Mouse (Mus musculus): ENCODE results near the gene Pklr. TPM values are rescaled to one million over a fixed set of nuclear protein-coding genes. Genes with fewer than 3 reads are reported as not detected.

The Pklr gene
- polyA plus RNA-seq, 1 experiment from 2014 or later = 5.5 TPM

DNA sequence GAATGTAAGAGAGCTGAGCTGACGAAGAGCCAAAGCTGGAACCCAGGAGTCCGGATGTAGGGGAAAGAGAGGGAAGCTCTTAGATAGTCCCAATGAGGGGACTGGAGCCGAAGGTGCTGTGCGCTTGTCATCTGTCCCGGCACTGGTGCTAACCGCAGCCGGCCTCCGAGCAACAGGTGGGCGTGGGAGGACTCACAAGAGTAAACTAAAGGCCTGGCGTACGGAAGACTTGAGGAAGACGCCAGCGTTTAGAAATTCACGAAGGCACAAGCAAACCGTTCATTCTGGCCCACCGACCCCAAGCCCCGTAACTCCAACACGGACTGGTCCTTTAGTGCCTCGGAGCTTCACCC lies 34.5 kb upstream of the Pklr start:
- WGBS = under 1% methylated on average over 19 of the region's 19 CpGs
- H3K4me3 ChIP-seq (replicated peaks) = peak overlapping the region; percentile 76
- H3K9ac ChIP-seq = peak overlapping the region; percentile 64
- ATAC-seq (replicated peaks; ENCODE audit: low FRiP score) = peak; percentile 27
- no peaks in the 10 kb centered on the region for H3K27me3 ChIP-seq
- H3K9me3 ChIP-seq (replicated peaks) = no peaks in the 10 kb centered on the region
- H3K36me3 ChIP-seq = peaks cover 35% of the 10 kb centered on the region
- peak overlapping the region; percentile 84 for H3K4me2 ChIP-seq
- H3K27ac ChIP-seq = peak overlapping the region; percentile 59
- peaks cover 32% of the 10 kb centered on the region for H3K4me1 ChIP-seq

DNA sequence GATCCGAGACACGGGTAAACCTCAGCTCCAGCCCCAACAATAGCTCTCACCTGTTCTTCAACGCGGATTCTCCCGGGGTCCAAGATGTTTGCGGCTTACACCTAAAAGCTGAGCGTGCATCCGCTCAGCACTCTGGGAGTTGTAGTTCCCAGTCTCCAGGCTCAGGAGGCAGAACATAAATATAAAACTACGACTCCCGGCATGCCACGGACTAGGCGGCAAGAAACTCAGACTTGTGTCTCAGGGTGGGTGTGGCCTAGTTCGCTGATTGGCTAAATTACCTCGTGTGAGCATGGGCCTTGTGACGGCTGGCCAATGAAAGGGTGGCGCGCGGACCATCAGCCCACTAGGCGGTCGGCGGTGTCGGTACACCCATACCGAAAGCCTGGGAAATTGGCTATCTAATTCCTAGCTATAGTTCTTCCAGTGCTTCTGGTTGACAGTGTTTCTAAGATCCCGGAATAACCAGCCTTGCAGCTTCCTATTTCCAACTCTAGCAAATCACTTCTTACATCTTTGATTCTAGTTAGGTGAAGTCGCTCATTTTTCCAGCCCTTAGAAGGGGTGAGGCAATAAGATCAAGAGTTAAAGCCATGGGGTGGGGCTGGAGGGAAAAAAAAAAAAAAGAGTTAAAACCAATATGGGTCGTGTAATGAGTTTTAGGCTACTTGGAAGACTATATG lies 34.0 kb upstream of the Pklr start, which contains the start of gene Fdps:
Gene Fdps, minus strand, starts transcription at position 148 of the 683 bp plus-strand sequence.
- Histone ChIP-seq H3K27me3 (no peaks in the 10 kb centered on the region), H3K4me2 (peak within 1 kb of the TSS; percentile 84), H3K9me3 (replicated peaks) (no peaks in the 10 kb centered on the region), H3K4me1 (peaks cover 32% of the 10 kb centered on the region), H3K9ac (peak within 1 kb of the TSS; percentile 64), H3K36me3 (peaks cover 30% of the 10 kb centered on the region), H3K4me3 (replicated peaks) (peak within 1 kb of the TSS; percentile 76), H3K27ac (peak within 1 kb of the TSS; percentile 70)
- ATAC-seq (replicated peaks; ENCODE audit: low FRiP score) = peak; percentile 99
- under 1% methylated on average over 26 of the region's 26 CpGs for WGBS

DNA sequence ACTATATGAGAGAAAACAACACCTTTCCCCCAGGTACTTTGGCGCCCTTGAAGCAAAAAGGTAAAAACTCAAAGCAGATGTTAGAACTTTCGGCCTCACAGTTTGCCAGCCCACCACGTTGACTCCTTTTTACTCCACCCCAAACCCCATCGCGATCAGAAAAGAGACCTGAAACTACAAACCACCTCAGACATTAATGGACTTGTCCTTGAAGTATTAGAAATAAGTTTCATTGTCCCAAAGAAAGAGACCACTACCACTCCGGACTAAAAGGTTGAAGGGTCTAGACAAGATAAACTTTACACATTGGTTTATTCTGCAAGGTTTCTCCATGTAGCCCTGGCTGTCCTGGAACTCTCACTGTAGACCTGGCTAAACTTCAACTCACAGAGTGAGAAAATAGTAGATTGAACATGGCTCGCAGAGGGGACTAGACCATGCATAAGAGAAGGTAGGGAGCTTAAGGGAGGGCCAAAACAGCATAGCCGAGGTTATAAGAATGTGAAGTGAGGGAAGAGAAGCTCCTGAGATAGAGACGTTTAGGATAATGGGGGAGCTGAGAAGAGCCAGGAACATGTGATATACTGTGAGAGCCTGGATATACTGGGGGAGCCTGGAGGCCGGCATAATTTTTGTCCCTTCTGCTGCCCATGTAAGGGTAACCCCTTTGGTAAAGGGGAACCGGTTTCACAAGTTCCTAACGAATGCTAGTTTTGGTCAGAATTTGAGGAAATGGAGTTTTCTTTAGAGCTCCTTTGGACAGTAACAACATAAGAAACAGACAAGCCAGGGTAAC lies 33.2 kb upstream of the Pklr start:
- ATAC-seq (replicated peaks; ENCODE audit: low FRiP score) = no peak
- Histone ChIP-seq H3K27ac (peak overlapping the region; percentile 70), H3K9me3 (replicated peaks) (no peaks in the 10 kb centered on the region), H3K4me3 (replicated peaks) (peak overlapping the region; percentile 76), H3K36me3 (peaks cover 23% of the 10 kb centered on the region), H3K4me2 (peak overlapping the region; percentile 84), H3K27me3 (no peaks in the 10 kb centered on the region), H3K4me1 (peaks cover 32% of the 10 kb centered on the region), H3K9ac (no peak overlapping the region)
- WGBS = 60% methylated on average over 12 of the region's 12 CpGs

DNA sequence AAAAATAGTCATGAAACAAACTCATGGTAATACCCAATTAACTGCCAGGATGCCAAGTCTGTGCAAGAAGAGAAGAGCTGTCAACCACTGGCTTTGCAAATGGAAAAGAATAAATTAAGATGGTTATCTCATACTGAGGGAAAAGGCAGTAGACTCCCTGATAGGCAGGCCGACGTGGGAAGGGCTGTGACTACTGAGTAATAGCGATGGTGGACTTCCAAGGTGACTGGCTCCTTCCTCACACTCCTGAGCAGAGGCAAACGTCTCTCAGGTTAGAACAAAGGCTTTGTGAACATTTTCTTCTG lies 32.7 kb upstream of the Pklr start:
- H3K36me3 ChIP-seq = peaks cover 17% of the 10 kb centered on the region
- peaks cover 32% of the 10 kb centered on the region for H3K4me1 ChIP-seq
- 0 out of 2 replicates have a peak overlapping the region, but pooled peaks have one; percentile 5 for H3K4me2 ChIP-seq
- H3K9me3 ChIP-seq (replicated peaks) = no peaks in the 10 kb centered on the region
- WGBS = 62% methylated on average over 4 of the region's 4 CpGs
- peak overlapping the region; percentile 70 for H3K27ac ChIP-seq
- H3K27me3 ChIP-seq = no peaks in the 10 kb centered on the region
- no peak overlapping the region for H3K9ac ChIP-seq
- ATAC-seq (replicated peaks; ENCODE audit: low FRiP score) = no peak
- H3K4me3 ChIP-seq (replicated peaks) = no peak overlapping the region

DNA sequence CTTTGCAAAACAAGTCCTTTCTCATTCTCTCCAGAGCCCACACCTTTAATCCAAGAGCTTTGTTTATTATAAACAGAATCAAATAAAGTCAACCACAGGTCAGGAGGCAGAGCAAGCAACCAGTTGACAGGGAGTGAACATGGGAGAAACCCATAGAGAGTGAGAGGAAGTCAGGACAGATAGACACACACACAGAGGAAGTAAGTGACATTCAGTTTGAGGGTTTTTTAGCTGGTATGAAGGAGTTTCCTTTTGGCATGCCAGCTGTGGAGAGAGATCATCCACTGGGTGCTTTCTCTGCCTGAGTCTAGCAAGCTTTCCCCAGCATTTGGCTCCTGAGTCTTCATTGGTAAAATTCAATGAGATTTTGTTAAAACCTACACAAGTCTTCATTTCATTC lies 29.1 kb upstream of the Pklr start:
- no peak overlapping the region for H3K4me2 ChIP-seq
- no peak for ATAC-seq (replicated peaks; ENCODE audit: low FRiP score)
- no peaks in the 10 kb centered on the region for H3K36me3 ChIP-seq
- no peaks in the 10 kb centered on the region for H3K9me3 ChIP-seq (replicated peaks)
- no peak overlapping the region for H3K4me3 ChIP-seq (replicated peaks)
- no peak overlapping the region for H3K27ac ChIP-seq
- H3K27me3 ChIP-seq = no peaks in the 10 kb centered on the region
- peaks cover 12% of the 10 kb centered on the region for H3K4me1 ChIP-seq
- no peak overlapping the region for H3K9ac ChIP-seq

DNA sequence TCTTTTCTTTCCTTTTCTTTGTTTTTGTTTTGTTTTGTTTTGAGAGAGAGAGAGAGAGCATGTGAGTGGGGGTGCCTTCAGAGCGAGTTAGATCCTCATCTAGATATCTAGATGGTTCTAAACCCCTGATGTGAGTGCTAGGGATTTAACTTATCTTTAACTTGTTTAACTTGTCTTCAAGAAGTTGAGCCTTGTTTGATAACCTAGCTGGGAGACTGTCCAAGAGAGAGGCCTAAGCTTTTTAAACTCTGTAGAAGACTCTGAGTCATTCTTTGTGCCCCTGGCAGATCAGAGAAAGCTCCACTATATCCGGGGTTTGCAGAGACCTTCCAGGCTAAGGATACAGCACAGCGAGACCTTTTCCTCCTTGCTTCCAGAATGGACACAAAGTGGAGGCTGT lies 28.4 kb upstream of the Pklr start:
- Histone ChIP-seq H3K27me3 (no peaks in the 10 kb centered on the region), H3K36me3 (no peaks in the 10 kb centered on the region), H3K27ac (no peak overlapping the region), H3K4me2 (no peak overlapping the region), H3K9ac (no peak overlapping the region), H3K4me3 (replicated peaks) (no peak overlapping the region), H3K4me1 (peaks cover 7% of the 10 kb centered on the region), H3K9me3 (replicated peaks) (no peaks in the 10 kb centered on the region)
- WGBS = 70% methylated on average over 3 of the region's 3 CpGs
- no peak for ATAC-seq (replicated peaks; ENCODE audit: low FRiP score)

DNA sequence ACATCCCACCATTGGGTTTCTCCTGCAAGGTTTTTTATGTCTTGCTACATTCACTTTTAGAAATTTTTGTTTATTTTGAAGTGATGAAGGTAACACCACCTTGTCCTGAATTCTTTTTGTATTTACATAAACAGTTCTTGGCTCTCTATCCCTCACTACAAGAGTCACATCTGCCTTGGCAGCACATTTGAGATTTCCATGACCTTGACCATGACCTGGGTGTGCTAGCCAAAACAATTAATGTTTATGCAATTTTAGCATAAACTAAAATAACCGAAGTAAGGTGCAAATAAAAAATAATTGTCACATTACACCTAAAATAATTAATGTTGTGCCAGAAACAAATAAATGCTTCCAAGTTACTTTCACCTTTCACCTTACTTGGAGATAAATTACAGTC lies 27.8 kb upstream of the Pklr start:
- Histone ChIP-seq H3K27me3 (no peaks in the 10 kb centered on the region), H3K9ac (no peak overlapping the region), H3K9me3 (replicated peaks) (no peaks in the 10 kb centered on the region), H3K4me1 (peaks cover 5% of the 10 kb centered on the region), H3K36me3 (no peaks in the 10 kb centered on the region), H3K4me3 (replicated peaks) (no peak overlapping the region), H3K4me2 (no peak overlapping the region), H3K27ac (no peak overlapping the region)
- 54% methylated on average over 1 of the region's 1 CpGs for WGBS
- no peak for ATAC-seq (replicated peaks; ENCODE audit: low FRiP score)

DNA sequence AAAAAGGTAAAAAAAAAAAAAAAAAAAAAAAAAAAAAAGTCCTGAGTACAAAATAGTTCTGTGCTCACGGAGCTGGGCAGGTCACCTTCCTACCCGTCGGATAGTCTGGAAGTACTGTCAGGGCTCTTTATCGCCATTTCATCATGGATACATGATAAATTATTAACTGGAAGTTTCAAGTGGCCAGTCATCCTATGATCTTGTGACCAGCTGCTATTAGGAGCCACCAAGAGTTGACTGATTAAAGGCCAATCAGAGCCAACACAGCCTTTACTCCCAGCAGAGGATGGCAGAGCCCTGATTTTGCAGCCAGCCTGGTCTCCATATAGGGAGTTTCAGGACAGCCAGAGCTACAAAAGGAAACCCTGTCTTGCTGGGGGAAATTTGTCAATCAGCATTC lies 22.9 kb upstream of the Pklr start:
- Histone ChIP-seq H3K4me1 (peaks cover 5% of the 10 kb centered on the region), H3K27ac (peak overlapping the region; percentile 46; the same call in 1 of the 2 replicates), H3K9me3 (replicated peaks) (no peaks in the 10 kb centered on the region), H3K4me2 (no peak overlapping the region), H3K9ac (no peak overlapping the region), H3K27me3 (no peaks in the 10 kb centered on the region), H3K4me3 (replicated peaks) (no peak overlapping the region), H3K36me3 (no peaks in the 10 kb centered on the region)
- 63% methylated on average over 4 of the region's 4 CpGs for WGBS
- ATAC-seq (replicated peaks; ENCODE audit: low FRiP score) = 0 out of 2 replicates have a peak, but pooled peaks have one; percentile 43

DNA sequence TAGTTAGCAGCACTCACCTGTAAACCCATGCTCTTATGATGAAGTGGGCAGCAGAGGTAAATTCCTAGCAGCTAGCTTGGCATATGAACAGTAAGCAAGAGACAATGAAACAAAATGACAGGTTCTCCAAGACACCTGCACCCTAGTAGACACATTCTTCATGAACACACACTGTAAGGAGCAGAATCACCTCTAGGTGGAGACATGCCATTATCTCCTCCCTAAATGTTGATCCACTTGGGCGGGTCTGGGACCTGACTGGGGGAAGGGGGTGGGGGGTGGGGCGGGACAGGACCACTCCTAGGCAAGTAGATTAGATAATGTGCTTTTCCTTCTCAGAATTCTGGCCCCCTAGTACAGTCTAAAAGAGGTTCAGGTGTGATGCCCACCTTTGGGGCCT lies 20.4 kb upstream of the Pklr start:
- Histone ChIP-seq H3K4me3 (replicated peaks) (no peak overlapping the region), H3K9me3 (replicated peaks) (no peaks in the 10 kb centered on the region), H3K4me2 (no peak overlapping the region), H3K27me3 (no peaks in the 10 kb centered on the region), H3K9ac (no peak overlapping the region), H3K36me3 (no peaks in the 10 kb centered on the region), H3K4me1 (peaks cover 5% of the 10 kb centered on the region), H3K27ac (no peak overlapping the region)
- ATAC-seq (replicated peaks; ENCODE audit: low FRiP score) = peak; percentile 64; the same call in 1 of the 2 replicates
- 6% methylated on average over 2 of the region's 2 CpGs for WGBS

DNA sequence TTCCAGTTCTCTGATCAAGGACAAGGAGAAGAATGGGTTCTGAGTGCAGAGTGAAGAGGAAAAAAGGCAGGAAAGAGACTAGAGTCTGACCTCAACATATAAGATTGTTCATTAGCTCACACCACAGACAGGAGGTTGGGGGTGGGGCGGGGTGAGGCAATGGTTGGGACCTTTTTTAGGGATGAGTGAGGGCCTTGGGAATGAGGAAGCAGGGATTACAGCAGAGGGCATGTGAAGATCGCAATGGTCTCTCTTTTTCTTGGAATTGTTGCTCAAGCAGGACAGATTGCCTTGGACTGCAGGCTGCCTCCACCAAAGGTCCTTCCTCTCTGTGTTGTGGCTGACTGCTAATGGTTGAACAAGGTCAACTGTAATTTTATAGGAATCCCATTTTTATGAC lies 12.6 kb upstream of the Pklr start:
- Histone ChIP-seq H3K4me2 (no peak overlapping the region), H3K27ac (no peak overlapping the region), H3K9ac (no peak overlapping the region), H3K27me3 (no peaks in the 10 kb centered on the region), H3K9me3 (replicated peaks) (no peaks in the 10 kb centered on the region), H3K4me3 (replicated peaks) (no peak overlapping the region), H3K4me1 (0 out of 2 replicates have a peak, but pooled peaks cover 3% of the 10 kb centered on the region), H3K36me3 (no peaks in the 10 kb centered on the region)
- WGBS = 77% methylated on average over 2 of the region's 2 CpGs
- ATAC-seq (replicated peaks; ENCODE audit: low FRiP score) = no peak

DNA sequence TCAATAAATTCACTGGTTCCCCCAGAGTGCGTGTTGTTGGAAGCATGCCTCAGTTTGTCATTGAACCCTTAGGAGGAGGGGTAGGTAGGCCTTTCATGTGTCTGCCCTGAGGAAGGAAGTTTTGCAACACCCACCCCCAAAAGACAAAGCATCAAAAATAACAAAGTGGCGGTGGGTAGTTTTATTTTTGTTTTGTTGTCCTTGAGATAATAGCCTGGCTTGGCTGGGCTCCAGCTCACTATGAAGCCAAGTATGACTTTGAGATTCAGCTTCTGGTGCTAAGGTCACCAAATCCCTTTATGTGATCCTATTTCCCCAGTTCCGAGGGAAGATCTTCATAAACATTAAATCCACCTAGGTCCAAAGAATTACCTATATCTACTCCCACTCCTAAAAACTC lies 11.7 kb upstream of the Pklr start:
- H3K36me3 ChIP-seq = no peaks in the 10 kb centered on the region
- H3K9me3 ChIP-seq (replicated peaks) = no peaks in the 10 kb centered on the region
- H3K4me1 ChIP-seq = 0 out of 2 replicates have a peak, but pooled peaks cover 3% of the 10 kb centered on the region
- 65% methylated on average over 3 of the region's 3 CpGs for WGBS
- H3K27ac ChIP-seq = no peak overlapping the region
- H3K4me3 ChIP-seq (replicated peaks) = no peak overlapping the region
- H3K27me3 ChIP-seq = no peaks in the 10 kb centered on the region
- ATAC-seq (replicated peaks; ENCODE audit: low FRiP score) = no peak
- H3K4me2 ChIP-seq = no peak overlapping the region
- H3K9ac ChIP-seq = no peak overlapping the region

DNA sequence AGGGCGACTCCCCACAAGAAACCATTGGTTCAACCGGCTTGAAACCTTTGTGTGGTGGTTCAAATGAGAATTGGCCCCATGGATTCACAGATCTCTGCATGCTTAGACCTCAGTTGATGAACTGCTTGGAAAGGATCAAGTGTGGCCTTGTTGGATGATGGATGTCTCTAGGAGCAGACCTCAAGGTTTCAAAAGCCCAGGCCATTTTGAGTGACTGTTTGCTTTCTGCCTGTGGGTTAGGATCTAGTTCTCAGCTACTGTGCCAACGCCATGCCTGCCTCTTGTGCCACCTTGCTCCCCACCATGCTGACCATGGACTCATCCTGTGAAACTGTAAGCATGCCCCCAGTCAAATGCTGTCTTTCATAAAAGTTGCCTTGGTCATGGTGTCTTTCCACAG lies 10.0 kb upstream of the Pklr start:
- no peak for ATAC-seq (replicated peaks; ENCODE audit: low FRiP score)
- no peak overlapping the region for H3K27ac ChIP-seq
- no peak overlapping the region for H3K9ac ChIP-seq
- no peak overlapping the region for H3K4me2 ChIP-seq
- no peak overlapping the region for H3K4me3 ChIP-seq (replicated peaks)
- no peaks in the 10 kb centered on the region for H3K9me3 ChIP-seq (replicated peaks)
- no peaks in the 10 kb centered on the region for H3K36me3 ChIP-seq
- WGBS = 89% methylated on average over 3 of the region's 3 CpGs
- H3K4me1 ChIP-seq = 0 out of 2 replicates have a peak, but pooled peaks cover 3% of the 10 kb centered on the region
- H3K27me3 ChIP-seq = no peaks in the 10 kb centered on the region
